Mouse (Mus musculus): ENCODE data around the gene Lpcat2b. TPM values are rescaled to one million over a fixed set of nuclear protein-coding genes. Genes with fewer than 3 reads are reported as not detected.

Gene Lpcat2b
- polyA plus RNA-seq, 1 experiment from 2014 or later = not detected

DNA sequence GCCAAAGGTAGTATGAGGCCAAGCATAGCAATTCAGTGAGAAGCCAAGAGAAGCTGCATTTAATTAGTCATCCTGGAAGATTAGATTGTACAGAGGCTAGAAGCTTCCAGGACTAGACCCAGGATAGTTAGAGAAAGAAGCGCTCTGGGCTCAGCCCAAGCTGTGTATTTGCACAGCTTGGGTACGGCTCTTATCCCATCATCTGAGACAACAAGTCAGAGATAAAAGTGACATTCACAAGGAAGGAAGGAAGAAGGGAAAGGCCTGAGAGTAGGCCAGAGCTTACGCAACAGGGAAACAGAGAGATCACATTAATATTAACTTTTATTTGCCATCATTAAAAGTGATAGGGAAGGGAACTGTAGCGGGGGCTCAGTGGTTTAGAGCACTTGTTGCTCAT lies 16.6 kb downstream of the Lpcat2b start:
- ATAC-seq (ENCODE audit: insufficient read depth) (no peak), DNase-seq (no peak)
- H3K27me3 ChIP-seq (ENCODE audit: insufficient read depth, low read length) = no peaks in the 10 kb centered on the region
- 0 out of 2 replicates have a peak, but pooled peaks cover 4% of the 10 kb centered on the region for H3K36me3 ChIP-seq (ENCODE audit: insufficient read depth)
- WGBS = 73% methylated on average over 4 of the region's 4 CpGs
- H3K9me3 ChIP-seq (ENCODE audit: low read depth, low read length) = no peaks in the 10 kb centered on the region
- no peak overlapping the region for H3K27ac ChIP-seq (ENCODE audit: low read depth)
- no peak overlapping the region for H3K9ac ChIP-seq
- no peak for TF ChIP-seq CTCF (IDR thresholded peaks at IDR 0.05; ENCODE audit: low read depth)
- no peak overlapping the region for H3K4me3 ChIP-seq (ENCODE audit: low read depth, low read length)
- H3K4me2 ChIP-seq = no peak overlapping the region
- H3K4me1 ChIP-seq (ENCODE audit: insufficient read depth) = no peaks in the 10 kb centered on the region

DNA sequence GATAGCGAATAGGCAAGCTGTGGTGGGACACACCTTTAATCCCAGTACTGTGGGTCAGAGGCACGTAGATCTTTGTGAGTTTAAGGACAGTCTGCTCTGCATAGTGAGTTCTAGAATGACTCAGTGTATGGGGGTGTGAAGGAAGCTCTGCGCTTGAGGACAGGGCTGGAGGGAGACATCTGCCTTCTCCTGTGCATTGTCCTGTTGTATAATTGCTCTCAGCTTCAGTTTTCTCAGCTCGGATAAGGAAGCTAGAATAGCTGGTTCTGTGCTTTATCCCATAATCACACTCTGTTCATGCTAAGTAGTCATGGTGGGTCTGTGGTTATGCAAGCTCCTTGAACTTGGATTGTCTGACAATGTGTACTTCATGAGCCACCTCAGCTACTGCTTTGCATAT lies 17.4 kb downstream of the Lpcat2b start:
- Histone ChIP-seq H3K4me2 (no peak overlapping the region), H3K4me1 (ENCODE audit: insufficient read depth) (no peaks in the 10 kb centered on the region), H3K36me3 (ENCODE audit: insufficient read depth) (0 out of 2 replicates have a peak, but pooled peaks cover 4% of the 10 kb centered on the region), H3K4me3 (ENCODE audit: low read depth, low read length) (no peak overlapping the region), H3K9ac (no peak overlapping the region), H3K27ac (ENCODE audit: low read depth) (no peak overlapping the region), H3K9me3 (ENCODE audit: low read depth, low read length) (no peaks in the 10 kb centered on the region), H3K27me3 (ENCODE audit: insufficient read depth, low read length) (no peaks in the 10 kb centered on the region)
- 90% methylated on average over 4 of the region's 4 CpGs for WGBS
- DNase-seq (no peak), ATAC-seq (ENCODE audit: insufficient read depth) (no peak)
- TF ChIP-seq CTCF (IDR thresholded peaks at IDR 0.05; ENCODE audit: low read depth) = no peak

DNA sequence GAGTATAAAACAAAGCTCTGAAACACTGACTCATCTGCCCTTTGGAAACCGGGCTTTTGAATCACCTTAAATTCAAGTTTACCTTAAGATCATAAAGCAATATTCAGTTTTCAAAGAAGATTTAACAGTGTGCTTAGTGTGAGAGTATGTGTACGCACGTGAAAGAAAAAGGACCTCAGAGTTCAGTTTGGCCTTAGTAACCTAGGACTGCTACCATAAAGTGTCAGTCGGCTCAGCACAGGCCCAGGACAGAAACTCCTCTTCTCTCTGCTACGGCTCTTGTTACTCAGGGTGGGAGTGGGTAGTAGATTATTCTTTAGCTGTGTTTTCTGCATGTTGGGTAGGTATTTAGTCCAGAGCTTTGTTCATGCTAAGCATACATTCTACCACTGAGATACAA lies 18.3 kb downstream of the Lpcat2b start:
- no peaks in the 10 kb centered on the region for H3K4me1 ChIP-seq (ENCODE audit: insufficient read depth)
- no peak for TF ChIP-seq CTCF (IDR thresholded peaks at IDR 0.05; ENCODE audit: low read depth)
- no peaks in the 10 kb centered on the region for H3K9me3 ChIP-seq (ENCODE audit: low read depth, low read length)
- H3K27ac ChIP-seq (ENCODE audit: low read depth) = no peak overlapping the region
- 85% methylated on average over 5 of the region's 5 CpGs for WGBS
- ATAC-seq (ENCODE audit: insufficient read depth) (no peak), DNase-seq (no peak)
- no peaks in the 10 kb centered on the region for H3K27me3 ChIP-seq (ENCODE audit: insufficient read depth, low read length)
- H3K4me2 ChIP-seq = no peak overlapping the region
- H3K9ac ChIP-seq = no peak overlapping the region
- H3K4me3 ChIP-seq (ENCODE audit: low read depth, low read length) = no peak overlapping the region
- 0 out of 2 replicates have a peak, but pooled peaks cover 4% of the 10 kb centered on the region for H3K36me3 ChIP-seq (ENCODE audit: insufficient read depth)

DNA sequence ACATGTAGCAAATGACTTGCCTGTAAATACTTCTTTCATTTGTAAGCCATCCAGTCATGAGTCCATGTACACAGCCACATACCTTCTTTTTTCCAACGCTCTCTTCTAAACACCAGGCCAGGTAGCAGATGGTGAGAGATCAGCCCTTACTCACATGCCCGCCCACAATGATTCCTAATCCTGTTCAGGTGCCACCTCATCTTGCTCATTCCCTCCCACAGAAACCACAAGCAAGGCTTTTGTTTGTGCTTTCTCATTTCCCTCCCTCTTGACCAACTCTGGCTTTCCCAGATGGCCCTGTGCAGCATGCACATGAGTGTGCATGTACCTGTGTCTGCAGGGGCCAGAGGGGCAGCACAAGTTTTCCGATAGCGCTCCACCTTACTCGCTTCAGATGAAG lies 18.9 kb downstream of the Lpcat2b start:
- no peak for DNase-seq
- 94% methylated on average over 5 of the region's 5 CpGs for WGBS

DNA sequence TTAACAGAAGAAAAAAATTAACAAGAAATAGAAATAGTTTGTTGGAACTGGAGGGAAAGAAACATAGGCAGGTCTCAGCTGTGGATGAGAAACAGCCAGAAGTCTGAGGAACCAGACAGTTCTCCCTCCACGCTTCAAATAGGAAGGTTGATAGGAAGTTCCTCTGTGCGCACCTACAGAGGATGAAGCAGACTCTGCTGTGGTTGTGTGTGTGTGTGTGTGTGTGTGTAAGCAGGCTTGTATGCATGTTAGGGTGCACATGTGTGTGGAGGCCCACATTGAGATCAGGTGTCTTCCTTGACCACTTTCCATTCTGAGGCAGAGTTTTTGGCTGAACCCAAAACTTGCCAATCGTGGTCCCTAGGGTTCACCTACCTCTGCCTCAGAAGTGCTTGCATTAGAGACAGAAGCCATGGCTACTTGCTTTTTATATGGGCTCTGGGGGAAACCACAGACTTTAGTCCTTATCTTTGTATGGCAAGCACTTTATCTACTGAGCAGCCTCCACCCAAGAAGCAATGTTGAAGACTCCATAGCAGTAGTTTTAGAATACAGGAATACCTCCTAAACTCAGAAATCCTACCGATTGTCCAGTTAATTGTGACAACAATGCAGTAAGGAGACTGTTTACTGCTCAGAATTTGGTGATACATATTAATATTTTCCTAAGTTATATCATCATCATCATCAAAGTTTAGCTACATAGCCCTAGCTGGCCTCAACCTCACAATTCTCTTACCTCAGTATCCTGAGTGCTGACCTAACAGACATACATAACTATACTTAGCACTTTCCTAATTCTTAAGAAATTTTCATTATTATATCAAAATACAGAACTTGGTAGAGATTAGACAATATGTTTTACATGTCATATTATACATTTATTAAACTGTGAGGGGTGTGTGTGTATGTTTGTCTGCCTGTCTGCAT lies 31.1 kb downstream of the Lpcat2b start:
- Histone ChIP-seq H3K4me2 (no peak overlapping the region), H3K4me3 (ENCODE audit: low read depth, low read length) (no peak overlapping the region), H3K4me1 (ENCODE audit: insufficient read depth) (no peaks in the 10 kb centered on the region), H3K36me3 (ENCODE audit: insufficient read depth) (no peaks in the 10 kb centered on the region), H3K9ac (no peak overlapping the region), H3K27me3 (ENCODE audit: insufficient read depth, low read length) (no peaks in the 10 kb centered on the region), H3K27ac (ENCODE audit: low read depth) (no peak overlapping the region), H3K9me3 (ENCODE audit: low read depth, low read length) (no peaks in the 10 kb centered on the region)
- no peak for DNase-seq
- TF ChIP-seq CTCF (IDR thresholded peaks at IDR 0.05; ENCODE audit: low read depth) = no peak
- ATAC-seq (ENCODE audit: insufficient read depth) = no peak
- 83% methylated on average over 4 of the region's 4 CpGs for WGBS

More for the DNA sequence above, 18.9 kb downstream of the Lpcat2b start:
- Histone ChIP-seq H3K27ac (ENCODE audit: low read depth) (no peak overlapping the region), H3K9ac (no peak overlapping the region), H3K36me3 (ENCODE audit: insufficient read depth) (0 out of 2 replicates have a peak, but pooled peaks cover 4% of the 10 kb centered on the region), H3K4me1 (ENCODE audit: insufficient read depth) (no peaks in the 10 kb centered on the region), H3K27me3 (ENCODE audit: insufficient read depth, low read length) (no peaks in the 10 kb centered on the region), H3K4me3 (ENCODE audit: low read depth, low read length) (no peak overlapping the region), H3K4me2 (no peak overlapping the region), H3K9me3 (ENCODE audit: low read depth, low read length) (no peaks in the 10 kb centered on the region)
- ATAC-seq (ENCODE audit: insufficient read depth) = no peak
- TF ChIP-seq CTCF (IDR thresholded peaks at IDR 0.05; ENCODE audit: low read depth) = no peak

DNA sequence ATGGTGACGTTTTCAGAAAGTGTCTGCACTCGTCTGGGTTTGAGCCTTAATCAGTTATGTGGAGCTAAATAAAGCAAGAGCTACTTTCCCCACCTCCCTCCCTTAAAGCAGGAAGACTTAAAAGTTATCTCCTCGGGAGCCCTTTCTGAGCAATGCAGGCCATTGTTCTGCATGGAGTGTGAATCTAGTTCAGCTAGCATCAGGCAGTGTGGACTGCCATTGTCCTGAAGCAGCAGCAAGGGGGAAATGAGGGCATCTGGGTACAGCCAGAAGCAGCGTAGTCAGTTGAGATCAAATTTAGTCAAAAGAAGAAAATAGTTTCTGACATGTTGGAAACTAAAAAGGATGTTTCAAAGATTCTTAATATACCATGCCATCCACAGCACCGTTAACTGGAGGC lies 35.2 kb downstream of the Lpcat2b start:
- DNase-seq (no peak), ATAC-seq (ENCODE audit: insufficient read depth) (no peak)
- Histone ChIP-seq H3K36me3 (ENCODE audit: insufficient read depth) (peaks cover 5% of the 10 kb centered on the region), H3K9me3 (ENCODE audit: low read depth, low read length) (no peaks in the 10 kb centered on the region), H3K4me1 (ENCODE audit: insufficient read depth) (no peaks in the 10 kb centered on the region), H3K27ac (ENCODE audit: low read depth) (no peak overlapping the region), H3K4me3 (ENCODE audit: low read depth, low read length) (no peak overlapping the region), H3K27me3 (ENCODE audit: insufficient read depth, low read length) (no peaks in the 10 kb centered on the region), H3K4me2 (no peak overlapping the region), H3K9ac (no peak overlapping the region)
- TF ChIP-seq CTCF (IDR thresholded peaks at IDR 0.05; ENCODE audit: low read depth) = no peak
- WGBS = 54% methylated on average over 5 of the region's 5 CpGs

DNA sequence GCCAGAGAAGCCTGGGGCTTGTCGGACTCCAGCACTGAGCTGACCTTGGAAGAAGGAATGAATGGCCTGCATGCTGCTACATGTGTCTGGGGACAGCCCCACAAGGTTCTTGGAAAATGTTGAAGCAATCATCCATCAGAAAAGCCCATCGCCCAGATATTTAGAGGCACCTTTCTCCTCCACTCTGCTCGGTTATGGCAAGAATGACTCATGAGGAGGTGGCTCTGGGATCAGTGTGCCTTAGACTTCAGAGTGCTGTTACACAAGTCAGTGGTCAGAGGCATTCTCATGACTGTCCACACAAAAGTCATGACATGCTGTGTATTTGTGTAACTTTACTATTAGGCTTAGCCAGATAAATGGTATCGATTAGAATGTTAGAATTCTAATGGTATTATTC lies 35.7 kb downstream of the Lpcat2b start:
- no peaks in the 10 kb centered on the region for H3K27me3 ChIP-seq (ENCODE audit: insufficient read depth, low read length)
- no peak overlapping the region for H3K4me2 ChIP-seq
- no peak for ATAC-seq (ENCODE audit: insufficient read depth)
- DNase-seq = no peak
- H3K9ac ChIP-seq = no peak overlapping the region
- 86% methylated on average over 4 of the region's 4 CpGs for WGBS
- H3K36me3 ChIP-seq (ENCODE audit: insufficient read depth) = peaks cover 5% of the 10 kb centered on the region
- no peak for TF ChIP-seq CTCF (IDR thresholded peaks at IDR 0.05; ENCODE audit: low read depth)
- H3K4me3 ChIP-seq (ENCODE audit: low read depth, low read length) = no peak overlapping the region
- no peaks in the 10 kb centered on the region for H3K9me3 ChIP-seq (ENCODE audit: low read depth, low read length)
- no peak overlapping the region for H3K27ac ChIP-seq (ENCODE audit: low read depth)
- no peaks in the 10 kb centered on the region for H3K4me1 ChIP-seq (ENCODE audit: insufficient read depth)

All from lung, embryonic 14.5 days (tissue).